Mouse (Mus musculus) embryonic facial prominence, embryonic 10.5 days (tissue): ENCODE measurements around the gene Dock10. TPM values are rescaled to one million over a fixed set of nuclear protein-coding genes. Genes with fewer than 3 reads are reported as not detected.
A peak's percentile ranks its signal among the peaks of the same experiment; 100 is the strongest.

Experiments
- DNase-seq: peaks from one replicate; pipeline ENCODE4 v3.0.0-alpha.2; 2017; ENCODE audit warnings: low spot score
- H3K27ac ChIP-seq: fragments of 300-500 bp; sonication (generic); replicated peaks from 2 replicates; pipeline ENCODE4 v1.5.1; 2016; ENCODE audit warnings: mild to moderate bottlenecking
- H3K27me3 ChIP-seq: fragments of 300-500 bp; sonication (generic); replicated peaks from 2 replicates; pipeline ENCODE4 v1.6.1; 2016; ENCODE audit warnings: low read depth, mild to moderate bottlenecking; ENCODE audit not compliant: poor library complexity, severe bottlenecking
- H3K36me3 ChIP-seq: fragments of 300-500 bp; sonication (generic); replicated peaks from 2 replicates; pipeline ENCODE4 v1.6.1; 2016; ENCODE audit warnings: mild to moderate bottlenecking, moderate library complexity
- H3K4me1 ChIP-seq: fragments of 300-500 bp; sonication (generic); 2 replicates; pipeline ENCODE4 v1.6.1; 2016
- H3K4me3 ChIP-seq: fragments of 300-500 bp; sonication (generic); 2 replicates; pipeline ENCODE4 v1.5.1; 2016; ENCODE audit warnings: mild to moderate bottlenecking, moderate library complexity
- H3K9me3 ChIP-seq: fragments of 300-500 bp; sonication (generic); 2 replicates; pipeline ENCODE4 v1.6.1; 2016; ENCODE audit warnings: mild to moderate bottlenecking
- WGBS: fragments of 180-500 bp; shearing (Covaris S2); methylation state at CpG from one replicate; pipeline ENCODE4 v1.1.7; 2016; 5-methylcytosine and 5-hydroxymethylcytosine counted together
- polyA plus RNA-seq: library from polyadenylated mRNA; unstranded; fragments of >200 nt; fragmentation: Nextera tagmentation; extraction: Ambion mirVana; gene quantifications from 2 replicates; pipeline ENCODE4 v1.2.1, GENCODE M21; 2016

Dock10 gene
- polyA plus RNA-seq, result 1.8 and 3.2 TPM in 2 replicates

- peaks cover 41% of the 10 kb centered on the region for H3K27me3 ChIP-seq
- H3K9me3 ChIP-seq, result no peaks in the 10 kb centered on the region
- H3K4me1 ChIP-seq, result peaks cover 21% of the 10 kb centered on the region
- H3K4me3 ChIP-seq, result peak within 1 kb of the TSS; percentile 79
- H3K36me3 ChIP-seq, result no peaks in the 10 kb centered on the region
- peak; percentile 74 for DNase-seq
- under 1% methylated on average over 82 of the region's 82 CpGs for WGBS
- H3K27ac ChIP-seq, result peak within 1 kb of the TSS; percentile 80
Observed at GRCm38 (mm10) chr1:80757977-80758797, at the start of gene Dock10. Dock10 (minus strand) TSS chr1:80758527.

GRCm38 (mm10) chr1:80806835-80807398, 48.6 kb upstream of the Dock10 start:
- H3K4me3 ChIP-seq, result no peak overlapping the region
- H3K36me3 ChIP-seq, result no peaks in the 10 kb centered on the region
- no peaks in the 10 kb centered on the region for H3K9me3 ChIP-seq
- H3K4me1 ChIP-seq, result no peaks in the 10 kb centered on the region
- H3K27ac ChIP-seq, result no peak overlapping the region
- H3K27me3 ChIP-seq, result no peaks in the 10 kb centered on the region
- DNase-seq, result no peak
- WGBS, result 82% methylated on average over 3 of the region's 3 CpGs

- Histone ChIP-seq H3K36me3 (no peaks in the 10 kb centered on the region), H3K4me1 (no peaks in the 10 kb centered on the region), H3K27ac (no peak overlapping the region), H3K27me3 (no peaks in the 10 kb centered on the region), H3K9me3 (no peaks in the 10 kb centered on the region), H3K4me3 (no peak overlapping the region)
- WGBS, result 86% methylated on average over 3 of the region's 3 CpGs
- no peak for DNase-seq
Observed at GRCm38 (mm10) chr1:80802023-80802422, 43.7 kb upstream of the Dock10 start.

GRCm38 (mm10) chr1:80785066-80785779, 26.9 kb upstream of the Dock10 start:
- H3K27ac ChIP-seq, result no peak overlapping the region
- H3K9me3 ChIP-seq, result 0 out of 2 replicates have a peak, but pooled peaks cover 7% of the 10 kb centered on the region
- no peaks in the 10 kb centered on the region for H3K36me3 ChIP-seq
- 82% methylated on average over 2 of the region's 2 CpGs for WGBS
- DNase-seq, result no peak
- no peak overlapping the region for H3K4me3 ChIP-seq
- 0 out of 2 replicates have a peak, but pooled peaks cover 3% of the 10 kb centered on the region for H3K4me1 ChIP-seq
- H3K27me3 ChIP-seq, result no peaks in the 10 kb centered on the region

- DNase-seq, result no peak
- Histone ChIP-seq H3K4me1 (0 out of 2 replicates have a peak, but pooled peaks cover 3% of the 10 kb centered on the region), H3K36me3 (no peaks in the 10 kb centered on the region), H3K27me3 (no peaks in the 10 kb centered on the region), H3K9me3 (0 out of 2 replicates have a peak, but pooled peaks cover 7% of the 10 kb centered on the region), H3K27ac (no peak overlapping the region), H3K4me3 (no peak overlapping the region)
- WGBS, result 27% methylated on average over 3 of the region's 3 CpGs
Observed at GRCm38 (mm10) chr1:80784155-80784554, 25.8 kb upstream of the Dock10 start.

GRCm38 (mm10) chr1:80765504-80765903, 7.2 kb upstream of the Dock10 start:
- H3K9me3 ChIP-seq, result no peaks in the 10 kb centered on the region
- no peak for DNase-seq
- H3K36me3 ChIP-seq, result no peaks in the 10 kb centered on the region
- 88% methylated on average over 2 of the region's 2 CpGs for WGBS
- H3K27ac ChIP-seq, result no peak overlapping the region
- H3K27me3 ChIP-seq, result 0 out of 2 replicates have a peak, but pooled peaks cover under 1% of the 10 kb centered on the region
- no peak overlapping the region for H3K4me3 ChIP-seq
- no peaks in the 10 kb centered on the region for H3K4me1 ChIP-seq

GRCm38 (mm10) chr1:80763042-80763950, 5.0 kb upstream of the Dock10 start:
- peaks cover 22% of the 10 kb centered on the region for H3K27me3 ChIP-seq
- H3K4me1 ChIP-seq, result peaks cover 5% of the 10 kb centered on the region; the same call in 1 of the 2 replicates
- H3K4me3 ChIP-seq, result no peak overlapping the region
- DNase-seq, result no peak
- no peaks in the 10 kb centered on the region for H3K36me3 ChIP-seq
- H3K9me3 ChIP-seq, result no peaks in the 10 kb centered on the region
- WGBS, result 71% methylated on average over 4 of the region's 4 CpGs
- no peak overlapping the region for H3K27ac ChIP-seq

- Histone ChIP-seq H3K4me3 (peak overlapping the region; percentile 79), H3K27ac (peak overlapping the region; percentile 80), H3K4me1 (peaks cover 21% of the 10 kb centered on the region), H3K36me3 (no peaks in the 10 kb centered on the region), H3K9me3 (no peaks in the 10 kb centered on the region), H3K27me3 (peaks cover 41% of the 10 kb centered on the region)
- WGBS, result 7% methylated on average over 6 of the region's 6 CpGs
- no peak for DNase-seq
Observed at GRCm38 (mm10) chr1:80758798-80759184, 464 bp upstream of the Dock10 start.

GRCm38 (mm10) chr1:80757650-80757976, 714 bp downstream of the Dock10 start:
- Histone ChIP-seq H3K4me3 (peak overlapping the region; percentile 79), H3K36me3 (no peaks in the 10 kb centered on the region), H3K27me3 (peaks cover 41% of the 10 kb centered on the region), H3K9me3 (no peaks in the 10 kb centered on the region), H3K4me1 (peaks cover 21% of the 10 kb centered on the region), H3K27ac (peak overlapping the region; percentile 80; the same call in 1 of the 2 replicates)
- 2% methylated on average over 6 of the region's 6 CpGs for WGBS
- DNase-seq, result no peak

- Histone ChIP-seq H3K9me3 (no peaks in the 10 kb centered on the region), H3K4me1 (peaks cover 21% of the 10 kb centered on the region), H3K4me3 (peak overlapping the region; percentile 79), H3K36me3 (no peaks in the 10 kb centered on the region), H3K27me3 (peaks cover 41% of the 10 kb centered on the region), H3K27ac (peak overlapping the region; percentile 80; the same call in 1 of the 2 replicates)
- WGBS, result 7% methylated on average over 14 of the region's 14 CpGs
- DNase-seq, result peak; percentile 57
Observed at GRCm38 (mm10) chr1:80756824-80757649, 1.3 kb downstream of the Dock10 start.

- Histone ChIP-seq H3K27me3 (peaks cover 41% of the 10 kb centered on the region), H3K9me3 (no peaks in the 10 kb centered on the region), H3K27ac (no peak overlapping the region), H3K4me3 (no peak overlapping the region), H3K4me1 (peaks cover 21% of the 10 kb centered on the region), H3K36me3 (no peaks in the 10 kb centered on the region)
- no peak for DNase-seq
- WGBS, result 31% methylated on average over 2 of the region's 2 CpGs
Observed at GRCm38 (mm10) chr1:80756060-80756439, 2.3 kb downstream of the Dock10 start.
